Mouse (Mus musculus) neural tube, embryonic 13.5 days (tissue): ENCODE measurements around the gene Arhgef10l. TPM values are rescaled to one million over a fixed set of nuclear protein-coding genes. Genes with fewer than 3 reads are reported as not detected.
"Not testable (repeated sequence)": the region's sequence is repeated elsewhere in the genome, so short reads cannot be mapped to it uniquely, and the experiment has no call there.

Source experiments
- ATAC-seq: fragments of 200-750 bp; cut with Nextera tagmentation; 2 replicates; pipeline ENCODE4 v1.8.0; 2017; ENCODE audit warnings: low read depth, mild to moderate bottlenecking, moderate TSS enrichment, moderate library complexity
- H3K27ac ChIP-seq: fragments of 300-500 bp; sonication (generic); replicated peaks from 2 replicates; pipeline ENCODE4 v1.5.1; 2015; ENCODE audit warnings: moderate library complexity, mild to moderate bottlenecking, inconsistent platforms
- H3K27me3 ChIP-seq: fragments of 300-500 bp; sonication (generic); 2 replicates; pipeline ENCODE4 v1.6.1; 2015; ENCODE audit warnings: mild to moderate bottlenecking, inconsistent platforms
- H3K36me3 ChIP-seq: fragments of 300-500 bp; sonication (generic); 2 replicates; pipeline ENCODE4 v1.6.1; 2015; ENCODE audit warnings: mild to moderate bottlenecking, inconsistent platforms
- H3K4me1 ChIP-seq: fragments of 300-500 bp; sonication (generic); replicated peaks from 2 replicates; pipeline ENCODE4 v1.6.1; 2015; ENCODE audit warnings: inconsistent platforms
- H3K4me2 ChIP-seq: fragments of 300-500 bp; sonication (generic); 2 replicates; pipeline ENCODE4 v1.6.1; 2015; ENCODE audit warnings: inconsistent platforms, mild to moderate bottlenecking, moderate library complexity
- H3K4me3 ChIP-seq: fragments of 300-500 bp; sonication (generic); 2 replicates; pipeline ENCODE4 v1.5.1; 2015; ENCODE audit warnings: mild to moderate bottlenecking, inconsistent platforms
- H3K9ac ChIP-seq: fragments of 300-500 bp; sonication (generic); 2 replicates; pipeline ENCODE4 v1.6.1; 2015; ENCODE audit warnings: moderate library complexity, mild to moderate bottlenecking, inconsistent platforms
- H3K9me3 ChIP-seq: fragments of 300-500 bp; sonication (generic); 2 replicates; pipeline ENCODE4 v1.6.1; 2016; ENCODE audit warnings: inconsistent platforms
- WGBS: fragments of 180-500 bp; shearing (Covaris S2); methylation state at CpG from one replicate; pipeline ENCODE4 v1.1.7; 2015; 5-methylcytosine and 5-hydroxymethylcytosine counted together
- polyA plus RNA-seq: library from polyadenylated mRNA; unstranded; fragments of >200 nt; fragmentation: Nextera tagmentation; extraction: Ambion mirVana; gene quantifications from 2 replicates; pipeline ENCODE4 v1.2.1, GENCODE M21; 2015

The Arhgef10l gene
- polyA plus RNA-seq, 1 experiment from 2014 or later: 28.6 TPM

- Histone ChIP-seq H3K4me2 (no peak overlapping the region), H3K27ac (peak overlapping the region; percentile 55), H3K36me3 (peaks cover 61% of the 10 kb centered on the region), H3K9ac (no peak overlapping the region), H3K27me3 (no peaks in the 10 kb centered on the region), H3K4me1 (peaks cover 21% of the 10 kb centered on the region), H3K9me3 (peaks cover 7% of the 10 kb centered on the region; the same call in 1 of the 2 replicates), H3K4me3 (no peak overlapping the region)
- WGBS: 19% methylated on average over 11 of the region's 11 CpGs
- peak; percentile 68 for ATAC-seq
These were observed 73.5 kb downstream of the Arhgef10l start for GRCm38 (mm10) chr4:140592217-140592759.

DNA sequence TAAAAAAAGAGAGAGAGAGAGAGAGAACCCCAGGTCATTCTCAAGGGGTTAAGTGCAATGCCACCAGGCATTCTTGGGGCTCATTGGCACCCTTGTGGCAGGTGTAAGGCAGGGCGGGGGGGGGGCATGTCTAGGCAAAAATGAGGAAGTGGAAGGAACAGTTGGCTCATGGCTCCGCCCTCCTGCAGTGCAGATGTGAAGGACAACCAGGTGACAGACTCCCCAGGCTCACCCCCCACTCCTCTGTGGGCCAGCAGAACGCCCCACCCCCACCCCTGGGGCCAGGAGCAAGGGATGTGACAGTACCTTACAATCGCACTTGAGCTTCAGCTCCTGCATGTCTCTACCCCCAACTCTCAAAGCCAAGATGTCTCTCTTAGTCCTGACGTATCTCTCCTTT, 79.3 kb downstream of the Arhgef10l start:
- 0 out of 2 replicates have a peak, but pooled peaks cover 5% of the 10 kb centered on the region for H3K4me1 ChIP-seq
- no peak overlapping the region for H3K4me2 ChIP-seq
- H3K9ac ChIP-seq: no peak overlapping the region
- H3K4me3 ChIP-seq: no peak overlapping the region
- no peak overlapping the region for H3K27ac ChIP-seq
- no peak for ATAC-seq
- H3K9me3 ChIP-seq: no peaks in the 10 kb centered on the region
- peaks cover 90% of the 10 kb centered on the region for H3K36me3 ChIP-seq
- no peaks in the 10 kb centered on the region for H3K27me3 ChIP-seq
- WGBS: 85% methylated on average over 5 of the region's 5 CpGs

- no peak for ATAC-seq
- Histone ChIP-seq H3K4me3 (no peak overlapping the region), H3K27ac (no peak overlapping the region), H3K9me3 (no peaks in the 10 kb centered on the region), H3K4me1 (0 out of 2 replicates have a peak, but pooled peaks cover 5% of the 10 kb centered on the region), H3K27me3 (no peaks in the 10 kb centered on the region), H3K36me3 (peaks cover 90% of the 10 kb centered on the region), H3K9ac (no peak overlapping the region), H3K4me2 (no peak overlapping the region)
- WGBS: 76% methylated on average over 5 of the region's 5 CpGs
These were observed 81.6 kb downstream of the Arhgef10l start for GRCm38 (mm10) chr4:140584240-140584639.

- Histone ChIP-seq H3K27ac (no peak overlapping the region), H3K9ac (no peak overlapping the region), H3K9me3 (no peaks in the 10 kb centered on the region), H3K4me1 (0 out of 2 replicates have a peak, but pooled peaks cover 5% of the 10 kb centered on the region), H3K36me3 (peaks cover 92% of the 10 kb centered on the region), H3K4me3 (no peak overlapping the region), H3K4me2 (no peak overlapping the region), H3K27me3 (no peaks in the 10 kb centered on the region)
- whole genome bisulfite sequencing: 89% methylated on average over 14 of the region's 15 CpGs
- ATAC-seq: no peak
These were observed 83.3 kb downstream of the Arhgef10l start for GRCm38 (mm10) chr4:140582390-140583088.

GRCm38 (mm10) chr4:140581730-140582389, 84.0 kb downstream of the Arhgef10l start:
- H3K9ac ChIP-seq: no peak overlapping the region
- H3K36me3 ChIP-seq: peaks cover 96% of the 10 kb centered on the region
- no peak for ATAC-seq
- H3K27ac ChIP-seq: 0 out of 2 replicates have a peak overlapping the region, but pooled peaks have one; percentile 5
- WGBS: 72% methylated on average over 23 of the region's 23 CpGs
- no peaks in the 10 kb centered on the region for H3K27me3 ChIP-seq
- H3K4me3 ChIP-seq: no peak overlapping the region
- no peak overlapping the region for H3K4me2 ChIP-seq
- H3K9me3 ChIP-seq: no peaks in the 10 kb centered on the region
- 0 out of 2 replicates have a peak, but pooled peaks cover 5% of the 10 kb centered on the region for H3K4me1 ChIP-seq

GRCm38 (mm10) chr4:140581341-140581729, 84.5 kb downstream of the Arhgef10l start:
- Histone ChIP-seq H3K27ac (0 out of 2 replicates have a peak overlapping the region, but pooled peaks have one; percentile 3), H3K36me3 (peaks cover 96% of the 10 kb centered on the region), H3K27me3 (no peaks in the 10 kb centered on the region), H3K9ac (no peak overlapping the region), H3K4me2 (no peak overlapping the region), H3K4me3 (no peak overlapping the region), H3K4me1 (0 out of 2 replicates have a peak, but pooled peaks cover 5% of the 10 kb centered on the region), H3K9me3 (no peaks in the 10 kb centered on the region)
- no peak for ATAC-seq
- WGBS: 87% methylated on average over 16 of the region's 16 CpGs

GRCm38 (mm10) chr4:140580866-140581265, 84.9 kb downstream of the Arhgef10l start:
- ATAC-seq: no peak
- 98% methylated on average over 4 of the region's 4 CpGs for WGBS
- Histone ChIP-seq H3K9ac (no peak overlapping the region), H3K4me3 (no peak overlapping the region), H3K4me2 (no peak overlapping the region), H3K9me3 (no peaks in the 10 kb centered on the region), H3K27ac (no peak overlapping the region), H3K4me1 (0 out of 2 replicates have a peak, but pooled peaks cover 5% of the 10 kb centered on the region), H3K36me3 (peaks cover 97% of the 10 kb centered on the region), H3K27me3 (no peaks in the 10 kb centered on the region)

GRCm38 (mm10) chr4:140579576-140579975, 86.2 kb downstream of the Arhgef10l start:
- Histone ChIP-seq H3K27me3 (no peaks in the 10 kb centered on the region), H3K36me3 (peaks cover 100% of the 10 kb centered on the region)
- 86% methylated on average over 8 of the region's 8 CpGs for WGBS

DNA sequence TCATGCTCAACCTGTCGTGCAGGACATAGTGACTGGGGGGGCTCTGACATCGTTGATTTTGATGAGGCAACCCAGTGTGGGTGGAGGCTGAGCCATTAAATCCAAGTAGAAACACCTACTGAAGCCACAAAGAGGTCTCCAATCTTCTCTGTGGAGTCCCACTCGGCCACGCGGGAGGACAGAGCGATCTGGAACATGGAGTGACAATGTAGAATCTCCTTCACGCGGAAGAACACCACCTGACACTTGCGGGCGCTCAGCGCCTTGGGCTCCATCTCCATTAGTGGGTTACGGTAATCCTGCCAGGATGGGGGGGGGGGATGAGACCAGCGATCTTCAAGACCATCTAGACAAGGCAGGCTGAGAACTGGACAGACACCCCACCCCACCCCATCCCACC, 86.7 kb downstream of the Arhgef10l start:
- H3K9me3 ChIP-seq: no peaks in the 10 kb centered on the region
- H3K4me1 ChIP-seq: 0 out of 2 replicates have a peak, but pooled peaks cover 5% of the 10 kb centered on the region
- no peak overlapping the region for H3K9ac ChIP-seq
- peaks cover 100% of the 10 kb centered on the region for H3K36me3 ChIP-seq
- H3K4me3 ChIP-seq: no peak overlapping the region
- H3K27ac ChIP-seq: no peak overlapping the region
- no peak for ATAC-seq
- no peak overlapping the region for H3K4me2 ChIP-seq
- 95% methylated on average over 13 of the region's 13 CpGs for WGBS
- H3K27me3 ChIP-seq: no peaks in the 10 kb centered on the region

More at GRCm38 (mm10) chr4:140579576-140579975, 86.2 kb downstream of the Arhgef10l start:
- Histone ChIP-seq H3K9me3 (no peaks in the 10 kb centered on the region), H3K4me2 (no peak overlapping the region), H3K9ac (no peak overlapping the region), H3K4me1 (0 out of 2 replicates have a peak, but pooled peaks cover 5% of the 10 kb centered on the region), H3K27ac (no peak overlapping the region), H3K4me3 (no peak overlapping the region)
- no peak for ATAC-seq

DNA sequence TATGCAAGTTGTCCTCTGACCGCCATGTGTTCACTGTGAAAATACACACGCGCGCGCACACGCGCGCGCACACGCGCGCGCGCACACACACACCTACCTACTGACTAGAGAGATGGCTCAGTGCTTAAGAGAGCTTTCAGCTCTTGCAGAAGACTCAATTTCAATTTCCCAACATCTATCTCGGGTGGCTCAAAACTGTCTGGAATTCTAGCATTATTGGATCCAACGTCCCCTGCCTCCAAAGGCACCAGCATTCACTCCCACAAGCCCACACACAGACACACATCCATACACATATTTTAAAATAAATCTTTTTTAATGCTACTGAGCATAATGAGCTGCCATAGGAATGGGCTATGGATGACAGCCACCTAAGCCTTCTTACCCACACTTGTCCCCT, 89.2 kb downstream of the Arhgef10l start:
- Histone ChIP-seq H3K36me3 (peaks cover 100% of the 10 kb centered on the region), H3K9me3 (no peaks in the 10 kb centered on the region), H3K27me3 (no peaks in the 10 kb centered on the region), H3K4me2 (no peak overlapping the region), H3K27ac (no peak overlapping the region), H3K4me3 (no peak overlapping the region), H3K9ac (no peak overlapping the region), H3K4me1 (no peaks in the 10 kb centered on the region)
- ATAC-seq: no peak
- 98% methylated on average over 16 of the region's 16 CpGs for WGBS

- H3K4me2 ChIP-seq, H3K4me3 ChIP-seq, ATAC-seq, H3K4me1 ChIP-seq, H3K9ac ChIP-seq, H3K27ac ChIP-seq, H3K9me3 ChIP-seq, H3K27me3 ChIP-seq: not testable (repeated sequence)
- WGBS: 93% methylated on average over 7 of the region's 7 CpGs
- H3K36me3 ChIP-seq: peaks cover 96% of the 10 kb centered on the region
These were observed 90.9 kb downstream of the Arhgef10l start for GRCm38 (mm10) chr4:140574863-140575262.

- no peak overlapping the region for H3K4me2 ChIP-seq
- WGBS: 89% methylated on average over 17 of the region's 17 CpGs
- no peak overlapping the region for H3K27ac ChIP-seq
- no peaks in the 10 kb centered on the region for H3K27me3 ChIP-seq
- H3K9me3 ChIP-seq: no peaks in the 10 kb centered on the region
- H3K9ac ChIP-seq: no peak overlapping the region
- ATAC-seq: no peak
- H3K36me3 ChIP-seq: peaks cover 96% of the 10 kb centered on the region
- H3K4me1 ChIP-seq: no peaks in the 10 kb centered on the region
- no peak overlapping the region for H3K4me3 ChIP-seq
These were observed 93.4 kb downstream of the Arhgef10l start for GRCm38 (mm10) chr4:140572376-140572775.
